Mouse (Mus musculus) liver, embryonic 15.5 days (tissue): ENCODE measurements around the gene Daam1. TPM values are rescaled to one million over a fixed set of nuclear protein-coding genes. Genes with fewer than 3 reads are reported as not detected.

Source experiments
- ATAC-seq: fragments of 200-750 bp; cut with Nextera tagmentation; 2 replicates; pipeline ENCODE4 v1.8.0; 2017; ENCODE audit warnings: moderate number of reproducible peaks, mild to moderate bottlenecking, moderate library complexity; ENCODE audit not compliant: insufficient read depth
- H3K27ac ChIP-seq: fragments of 300-500 bp; sonication (generic); replicated peaks from 2 replicates; pipeline ENCODE4 v1.5.1; 2015; ENCODE audit warnings: mild to moderate bottlenecking, inconsistent platforms
- H3K27me3 ChIP-seq: fragments of 300-500 bp; sonication (generic); 2 replicates; pipeline ENCODE4 v1.6.1; 2015; ENCODE audit warnings: mild to moderate bottlenecking, inconsistent platforms
- H3K36me3 ChIP-seq: fragments of 300-500 bp; sonication (generic); replicated peaks from 2 replicates; pipeline ENCODE4 v1.6.1; 2015; ENCODE audit warnings: moderate library complexity, mild to moderate bottlenecking, inconsistent platforms
- H3K4me1 ChIP-seq: fragments of 300-500 bp; sonication (generic); replicated peaks from 2 replicates; pipeline ENCODE4 v1.6.1; 2015; ENCODE audit warnings: inconsistent platforms
- H3K4me2 ChIP-seq: fragments of 300-500 bp; sonication (generic); 2 replicates; pipeline ENCODE4 v1.6.1; 2015; ENCODE audit warnings: moderate library complexity, mild to moderate bottlenecking, inconsistent platforms
- H3K4me3 ChIP-seq: fragments of 300-500 bp; sonication (generic); replicated peaks from 2 replicates; pipeline ENCODE4 v1.5.1; 2015; ENCODE audit warnings: mild to moderate bottlenecking, inconsistent platforms
- H3K9ac ChIP-seq: fragments of 300-500 bp; sonication (generic); 2 replicates; pipeline ENCODE4 v1.6.1; 2015; ENCODE audit warnings: moderate library complexity, mild to moderate bottlenecking, inconsistent platforms
- H3K9me3 ChIP-seq: fragments of 300-500 bp; sonication (generic); replicated peaks from 2 replicates; pipeline ENCODE4 v1.6.1; 2016; ENCODE audit warnings: inconsistent platforms
- WGBS: fragments of 180-500 bp; shearing (Covaris S2); methylation state at CpG from one replicate; pipeline ENCODE4 v1.1.7; 2015; ENCODE audit warnings: mixed read lengths; ENCODE audit not compliant: insufficient replicate concordance; 5-methylcytosine and 5-hydroxymethylcytosine counted together
- polyA plus RNA-seq: library from polyadenylated mRNA; unstranded; fragments of >200 nt; fragmentation: Nextera tagmentation; extraction: Ambion mirVana; gene quantifications from 2 replicates; pipeline ENCODE4 v1.2.1, GENCODE M21; 2015

The Daam1 gene
- polyA plus RNA-seq, 1 experiment from 2014 or later = 8.8 TPM

DNA sequence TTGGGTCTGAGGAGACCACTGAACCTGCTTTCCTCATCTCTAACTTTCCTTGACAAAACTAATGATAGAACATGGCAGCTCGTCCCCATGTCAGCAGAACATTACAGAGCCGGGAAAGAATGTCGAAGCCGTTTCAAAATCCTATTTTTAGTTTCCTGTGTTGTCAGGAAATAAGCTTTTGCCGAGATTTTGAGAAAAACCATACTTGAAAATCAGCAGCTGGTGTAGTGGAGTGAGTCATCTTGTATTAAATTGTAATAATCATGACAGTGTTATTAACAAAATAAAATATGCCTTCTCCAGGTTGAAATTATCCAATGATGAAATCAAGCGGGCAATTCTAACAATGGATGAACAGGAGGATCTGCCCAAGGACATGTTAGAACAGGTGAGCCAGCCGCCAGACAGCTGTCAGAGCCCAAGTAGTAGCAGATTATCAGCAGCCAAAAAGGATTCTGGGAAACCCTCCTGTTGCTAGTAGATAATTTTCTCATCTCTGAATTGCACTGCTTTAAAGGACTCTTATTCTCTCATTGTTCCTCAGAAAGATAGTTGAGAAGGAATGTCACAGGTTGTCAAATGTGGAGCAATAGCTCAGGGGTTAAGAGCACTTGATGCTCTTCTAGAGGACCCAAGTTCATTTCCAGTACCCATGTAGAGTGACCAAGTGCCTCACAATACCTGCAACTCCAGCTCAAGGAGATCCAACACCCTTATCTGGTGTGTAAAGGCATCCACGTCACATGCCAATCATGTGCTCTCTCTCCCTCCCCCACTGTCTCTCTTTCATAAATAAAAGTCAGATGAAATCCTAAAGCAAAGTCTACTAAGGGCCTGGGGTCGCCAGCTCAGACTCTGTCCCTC, 140.1 kb downstream of the Daam1 start:
- Histone ChIP-seq H3K27me3 (no peaks in the 10 kb centered on the region), H3K4me3 (no peak overlapping the region), H3K36me3 (peaks cover 76% of the 10 kb centered on the region), H3K4me2 (no peak overlapping the region), H3K9ac (no peak overlapping the region), H3K4me1 (peaks cover 19% of the 10 kb centered on the region), H3K9me3 (no peaks in the 10 kb centered on the region), H3K27ac (no peak overlapping the region)
- WGBS = 53% methylated on average over 9 of the region's 9 CpGs
- ATAC-seq = no peak

DNA sequence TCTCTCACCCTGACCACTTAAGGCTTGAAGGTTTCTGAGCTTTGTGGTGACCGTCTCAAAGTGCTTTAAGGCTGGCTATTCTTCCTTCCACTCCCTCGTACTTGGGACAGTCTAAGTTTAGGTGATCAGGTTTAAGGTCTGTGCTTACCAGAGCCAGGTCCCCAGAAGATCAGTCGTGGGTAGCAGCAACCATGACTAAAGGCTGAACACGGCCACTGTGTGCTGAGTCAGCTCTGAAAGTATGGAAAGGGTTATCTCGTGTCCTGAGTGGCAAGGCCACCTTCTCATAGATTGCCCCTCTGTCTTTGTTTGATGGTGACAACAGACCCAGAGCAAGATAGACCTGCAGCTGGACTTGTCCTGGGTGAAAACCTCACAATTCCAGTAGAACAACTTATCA, 141.2 kb downstream of the Daam1 start:
- ATAC-seq = no peak
- Histone ChIP-seq H3K36me3 (peaks cover 87% of the 10 kb centered on the region), H3K4me3 (no peak overlapping the region), H3K4me1 (peaks cover 19% of the 10 kb centered on the region), H3K9ac (no peak overlapping the region), H3K4me2 (no peak overlapping the region), H3K9me3 (no peaks in the 10 kb centered on the region), H3K27me3 (no peaks in the 10 kb centered on the region), H3K27ac (no peak overlapping the region)
- 59% methylated on average over 5 of the region's 5 CpGs for whole genome bisulfite sequencing

DNA sequence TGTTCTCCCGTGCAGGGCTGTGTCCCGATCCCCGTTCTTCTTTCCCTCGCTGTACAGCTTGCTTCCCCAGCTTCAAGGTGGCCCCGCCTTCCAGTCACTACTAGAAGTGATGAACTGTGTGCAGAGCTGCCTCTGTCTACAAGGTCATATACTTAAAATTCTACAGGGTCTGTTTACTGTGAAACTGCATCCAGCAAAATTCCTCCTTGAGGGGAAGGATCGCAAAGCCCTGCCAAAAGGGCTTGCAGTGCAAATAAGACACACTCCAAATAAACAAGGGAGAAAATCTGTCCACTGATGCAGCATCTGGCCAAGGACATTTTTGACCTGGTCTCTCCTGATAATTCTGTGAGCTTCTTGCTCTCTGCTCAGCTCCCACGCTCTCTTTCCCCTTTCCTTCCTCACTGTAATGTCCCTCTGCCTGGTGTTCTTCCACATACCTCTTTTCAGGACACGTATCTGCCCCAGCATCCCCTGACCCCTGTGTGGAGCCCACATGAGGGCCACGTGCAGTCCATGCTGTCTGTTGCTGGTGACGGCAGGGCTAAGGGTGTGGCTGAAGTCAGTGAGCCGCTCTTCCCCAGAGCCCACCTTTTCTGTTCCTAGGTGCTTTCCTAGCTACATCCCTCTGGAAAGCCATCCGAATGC, 141.9 kb downstream of the Daam1 start:
- H3K4me3 ChIP-seq = no peak overlapping the region
- no peak for ATAC-seq
- H3K27me3 ChIP-seq = no peaks in the 10 kb centered on the region
- WGBS = 83% methylated on average over 12 of the region's 12 CpGs
- H3K4me1 ChIP-seq = peaks cover 20% of the 10 kb centered on the region
- H3K9ac ChIP-seq = no peak overlapping the region
- H3K27ac ChIP-seq = no peak overlapping the region
- no peak overlapping the region for H3K4me2 ChIP-seq
- H3K9me3 ChIP-seq = no peaks in the 10 kb centered on the region
- H3K36me3 ChIP-seq = peaks cover 92% of the 10 kb centered on the region

DNA sequence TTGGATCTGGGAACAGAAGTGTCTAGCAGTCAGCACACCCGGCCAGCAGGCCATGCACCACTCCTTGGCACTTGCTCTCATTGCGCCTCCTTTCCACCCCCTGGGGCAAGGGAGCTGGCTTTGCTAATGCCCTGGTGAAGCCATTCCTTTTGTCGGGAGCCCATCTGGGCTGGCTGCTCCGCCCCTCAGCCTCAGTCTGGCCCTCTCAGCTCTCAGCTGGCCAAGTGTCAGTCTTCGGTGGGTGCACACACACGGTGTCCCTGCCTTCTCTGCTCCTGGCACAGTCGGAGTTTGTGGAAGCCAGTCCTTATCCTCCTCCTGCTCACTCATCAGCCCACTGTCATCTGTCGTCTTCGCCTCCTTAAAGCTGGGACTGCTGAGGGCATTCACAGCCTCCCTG, 142.7 kb downstream of the Daam1 start:
- no peak overlapping the region for H3K4me3 ChIP-seq
- peaks cover 25% of the 10 kb centered on the region for H3K4me1 ChIP-seq
- peaks cover 92% of the 10 kb centered on the region for H3K36me3 ChIP-seq
- no peak for ATAC-seq
- no peak overlapping the region for H3K9ac ChIP-seq
- H3K27ac ChIP-seq = no peak overlapping the region
- H3K9me3 ChIP-seq = no peaks in the 10 kb centered on the region
- H3K4me2 ChIP-seq = no peak overlapping the region
- no peaks in the 10 kb centered on the region for H3K27me3 ChIP-seq
- 73% methylated on average over 9 of the region's 9 CpGs for WGBS

DNA sequence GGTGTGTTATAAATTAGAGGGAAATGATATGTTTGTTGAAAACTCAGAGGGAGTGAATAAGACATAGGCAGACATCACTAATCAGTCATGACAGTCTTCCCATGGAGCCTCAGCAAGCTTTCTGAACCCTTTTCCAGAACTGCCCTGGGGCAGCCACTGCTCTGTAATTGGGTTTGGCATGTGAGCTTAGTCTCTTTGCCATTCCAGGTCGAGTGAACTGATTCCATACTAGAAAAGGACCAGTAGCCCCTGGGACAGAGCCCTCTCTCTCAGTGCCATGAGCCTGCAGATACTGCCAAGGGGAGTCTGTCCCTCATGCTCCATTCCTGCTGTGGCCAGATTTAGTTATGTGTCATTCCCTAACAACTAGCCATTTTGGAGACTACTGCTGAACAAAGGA, 144.7 kb downstream of the Daam1 start:
- no peak overlapping the region for H3K4me2 ChIP-seq
- no peak overlapping the region for H3K27ac ChIP-seq
- H3K36me3 ChIP-seq = peaks cover 92% of the 10 kb centered on the region
- H3K4me1 ChIP-seq = peaks cover 29% of the 10 kb centered on the region
- no peak for ATAC-seq
- 59% methylated on average over 1 of the region's 1 CpGs for WGBS
- H3K4me3 ChIP-seq = no peak overlapping the region
- H3K9ac ChIP-seq = no peak overlapping the region
- no peaks in the 10 kb centered on the region for H3K9me3 ChIP-seq
- no peaks in the 10 kb centered on the region for H3K27me3 ChIP-seq

DNA sequence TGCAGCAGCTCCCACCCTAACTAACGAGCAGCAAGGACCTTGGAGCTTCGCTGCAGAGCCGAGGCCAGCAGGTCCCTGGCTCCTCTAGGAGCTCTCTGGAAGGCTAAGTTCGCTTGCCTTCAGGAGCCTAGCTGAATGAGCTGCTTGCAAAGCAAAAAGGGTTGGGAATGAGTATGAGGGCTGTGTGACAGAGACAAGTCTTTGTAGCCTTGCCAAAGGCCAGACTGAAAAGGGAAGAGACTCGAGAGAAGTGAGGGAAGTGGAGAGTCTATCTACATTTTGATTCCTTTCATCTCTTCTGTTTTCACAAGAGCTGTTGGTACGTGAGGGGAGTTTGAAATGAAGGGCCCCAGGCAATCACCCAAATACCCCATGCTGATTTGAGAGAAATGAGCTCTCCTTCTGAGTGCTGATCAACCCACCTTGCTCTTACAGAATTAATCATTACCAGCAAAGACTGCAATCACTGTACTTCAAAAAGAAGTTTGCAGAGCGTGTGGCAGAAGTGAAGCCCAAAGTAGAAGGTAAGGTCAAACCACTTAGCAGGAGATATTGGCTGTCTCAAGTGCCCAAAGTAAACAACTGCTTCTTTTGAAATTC, 145.6 kb downstream of the Daam1 start:
- ATAC-seq = no peak
- Histone ChIP-seq H3K36me3 (peaks cover 94% of the 10 kb centered on the region), H3K4me2 (no peak overlapping the region), H3K9ac (no peak overlapping the region), H3K4me1 (peaks cover 22% of the 10 kb centered on the region), H3K4me3 (no peak overlapping the region), H3K27ac (no peak overlapping the region), H3K9me3 (no peaks in the 10 kb centered on the region), H3K27me3 (no peaks in the 10 kb centered on the region)
- WGBS = 63% methylated on average over 7 of the region's 7 CpGs

DNA sequence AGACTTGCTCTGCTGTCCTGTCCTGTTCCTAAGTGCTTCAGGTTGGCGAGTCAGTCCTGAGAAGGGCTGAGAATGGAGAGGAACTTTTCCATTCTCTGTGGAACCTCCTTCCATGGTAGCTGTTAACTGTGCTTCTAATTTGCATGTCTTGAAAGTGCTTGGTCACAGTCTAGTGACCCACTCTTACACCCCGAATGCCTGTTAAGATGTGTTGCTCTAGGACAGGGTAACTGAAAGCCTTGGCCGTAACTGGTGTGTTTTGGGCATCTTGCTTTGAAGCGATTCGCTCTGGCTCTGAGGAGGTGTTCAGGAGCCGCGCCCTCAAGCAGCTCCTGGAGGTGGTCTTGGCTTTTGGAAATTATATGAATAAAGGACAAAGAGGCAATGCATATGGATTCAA, 146.5 kb downstream of the Daam1 start:
- Histone ChIP-seq H3K4me1 (peaks cover 21% of the 10 kb centered on the region), H3K9me3 (no peaks in the 10 kb centered on the region), H3K4me3 (no peak overlapping the region), H3K36me3 (peaks cover 91% of the 10 kb centered on the region), H3K27me3 (no peaks in the 10 kb centered on the region), H3K27ac (no peak overlapping the region), H3K4me2 (no peak overlapping the region), H3K9ac (no peak overlapping the region)
- WGBS = 81% methylated on average over 7 of the region's 7 CpGs
- no peak for ATAC-seq

DNA sequence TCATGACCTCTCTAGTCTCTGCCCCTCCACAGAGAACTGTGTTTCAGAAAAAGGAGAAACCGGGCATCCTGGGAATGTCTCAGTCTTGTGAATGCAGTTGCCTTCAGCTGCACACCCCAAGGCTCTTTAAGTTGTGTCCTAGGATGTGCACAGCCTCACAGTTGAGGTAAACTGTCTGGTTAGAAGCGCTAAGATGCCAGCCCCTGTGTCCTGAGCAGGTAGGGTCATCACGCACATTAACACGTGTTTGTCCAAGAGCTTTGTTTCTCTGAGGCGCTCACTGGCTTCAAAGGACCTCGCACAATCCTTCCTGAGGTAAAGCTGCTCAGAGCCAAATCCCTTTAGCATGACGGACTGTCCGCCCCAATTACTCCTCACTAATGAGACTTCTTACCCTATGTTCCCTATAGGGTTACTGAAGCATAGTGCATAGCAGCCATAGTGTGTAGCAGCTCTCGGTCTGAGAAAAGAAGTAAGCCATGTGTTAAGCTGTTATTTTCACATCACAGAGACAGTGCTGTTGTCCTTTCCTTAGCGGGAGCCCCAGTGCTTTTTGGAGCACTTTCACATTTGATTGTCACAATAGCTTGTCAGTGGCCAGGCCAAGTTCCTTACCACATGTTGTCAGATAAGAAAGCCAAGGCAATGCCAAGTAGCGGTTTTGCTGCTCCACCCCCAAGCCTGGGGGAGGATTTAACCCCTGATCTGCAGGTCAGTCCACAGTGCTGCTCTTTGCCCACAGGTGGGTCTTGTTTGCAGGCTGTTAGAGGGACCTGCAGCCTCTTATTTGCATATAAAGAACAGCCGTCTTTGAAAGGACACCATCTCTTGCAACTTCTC, 147.9 kb downstream of the Daam1 start:
- Histone ChIP-seq H3K4me3 (no peak overlapping the region), H3K9me3 (no peaks in the 10 kb centered on the region), H3K27me3 (no peaks in the 10 kb centered on the region), H3K4me1 (peaks cover 21% of the 10 kb centered on the region), H3K27ac (peak overlapping the region; percentile 53), H3K9ac (no peak overlapping the region), H3K4me2 (peak overlapping the region; percentile 38), H3K36me3 (peaks cover 91% of the 10 kb centered on the region)
- peak; percentile 61 for ATAC-seq
- 35% methylated on average over 12 of the region's 12 CpGs for WGBS

DNA sequence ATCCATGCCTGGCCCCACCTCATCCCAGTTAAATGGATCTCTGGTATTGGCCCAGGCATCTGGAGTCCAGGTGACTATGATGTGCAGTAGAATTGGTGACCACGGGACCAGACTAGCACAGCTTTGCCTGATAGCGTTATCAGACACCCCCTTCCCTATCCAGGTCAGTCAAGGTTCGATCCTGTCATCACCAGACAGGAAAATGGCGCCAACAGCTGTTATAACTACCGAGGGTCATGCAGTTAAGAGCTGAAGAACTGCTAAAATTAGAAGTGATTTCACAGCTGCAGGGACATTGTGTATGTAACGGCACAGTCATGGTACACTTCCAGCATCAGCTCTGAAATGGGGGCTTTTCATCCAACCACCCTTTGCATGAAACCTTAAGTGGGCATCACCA, 149.3 kb downstream of the Daam1 start:
- H3K36me3 ChIP-seq = peaks cover 92% of the 10 kb centered on the region
- no peak for ATAC-seq
- WGBS = 26% methylated on average over 6 of the region's 6 CpGs

DNA sequence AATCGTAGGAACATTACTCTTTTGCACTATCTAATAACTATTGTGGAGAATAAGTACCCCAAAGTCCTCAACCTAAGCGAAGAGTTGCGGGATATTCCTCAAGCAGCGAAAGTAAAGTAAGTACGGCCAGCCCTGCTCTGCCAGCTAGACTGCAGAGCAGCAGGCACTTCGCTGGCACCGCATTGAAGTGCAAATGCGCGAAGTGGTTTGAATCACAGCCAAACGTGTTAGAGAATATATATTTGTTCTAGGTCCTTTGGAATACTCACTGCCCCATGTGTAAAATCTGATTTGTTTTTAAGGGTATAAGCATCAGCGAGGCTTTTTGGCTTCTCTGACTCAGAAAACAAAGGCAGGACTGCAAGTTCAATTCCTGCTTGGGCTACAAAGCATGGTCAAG, 149.9 kb downstream of the Daam1 start:
- H3K27me3 ChIP-seq = no peaks in the 10 kb centered on the region
- peaks cover 21% of the 10 kb centered on the region for H3K4me1 ChIP-seq
- no peak for ATAC-seq
- no peak overlapping the region for H3K27ac ChIP-seq
- no peak overlapping the region for H3K4me3 ChIP-seq
- H3K36me3 ChIP-seq = peaks cover 91% of the 10 kb centered on the region
- no peak overlapping the region for H3K9ac ChIP-seq
- no peaks in the 10 kb centered on the region for H3K9me3 ChIP-seq
- WGBS = 93% methylated on average over 11 of the region's 11 CpGs
- H3K4me2 ChIP-seq = no peak overlapping the region

More for the DNA sequence above, 149.3 kb downstream of the Daam1 start:
- Histone ChIP-seq H3K4me1 (peaks cover 21% of the 10 kb centered on the region), H3K4me3 (no peak overlapping the region), H3K4me2 (no peak overlapping the region), H3K9me3 (no peaks in the 10 kb centered on the region), H3K27me3 (no peaks in the 10 kb centered on the region), H3K9ac (no peak overlapping the region), H3K27ac (no peak overlapping the region)

DNA sequence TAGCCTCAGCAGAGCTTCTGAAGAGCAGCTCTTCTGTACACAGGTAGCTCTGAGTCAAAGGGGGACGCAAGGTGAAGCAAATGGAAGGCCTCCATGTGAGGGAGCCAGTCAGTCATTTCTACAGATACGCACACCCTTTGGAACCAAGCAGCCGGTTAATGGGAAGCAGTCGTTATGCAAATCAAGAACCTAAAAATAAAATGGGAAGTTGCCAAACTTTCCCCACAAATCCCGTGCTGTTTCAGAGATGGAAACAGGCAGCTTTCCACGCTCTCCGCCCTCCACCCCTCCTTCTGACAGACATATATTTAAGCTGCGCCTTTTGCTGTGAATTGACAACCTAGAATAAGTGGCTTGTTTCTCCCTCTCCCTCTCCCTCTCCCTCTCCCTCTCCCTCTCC, 150.4 kb downstream of the Daam1 start:
- no peaks in the 10 kb centered on the region for H3K9me3 ChIP-seq
- no peak overlapping the region for H3K4me2 ChIP-seq
- peaks cover 91% of the 10 kb centered on the region for H3K36me3 ChIP-seq
- H3K4me3 ChIP-seq = no peak overlapping the region
- H3K9ac ChIP-seq = no peak overlapping the region
- no peak overlapping the region for H3K27ac ChIP-seq
- 70% methylated on average over 8 of the region's 8 CpGs for WGBS
- ATAC-seq = no peak
- H3K27me3 ChIP-seq = no peaks in the 10 kb centered on the region
- H3K4me1 ChIP-seq = peaks cover 21% of the 10 kb centered on the region
